Mouse (Mus musculus) lung, adult 2 months (tissue): ENCODE data around the gene Gm43064. TPM values are rescaled to one million over a fixed set of nuclear protein-coding genes. Genes with fewer than 3 reads are reported as not detected.

Source experiments
- DNase-seq: peaks from one replicate; pipeline ENCODE4 v3.0.0; 2022
- H3K4me1 ChIP-seq: fragments of 200-500 bp; 2 replicates; pipeline ENCODE4 v1.6.1; 2011; ENCODE audit warnings: low read length; ENCODE audit not compliant: control insufficient read depth, insufficient read depth
- H3K4me3 ChIP-seq: fragments of 200-500 bp; replicated peaks from 2 replicates; pipeline ENCODE3; 2011; ENCODE audit warnings: low read depth, mild to moderate bottlenecking, control low read depth, low read length; ENCODE audit errors: extremely low read depth
- CTCF ChIP-seq: fragments of 200-500 bp; IDR thresholded peaks from 2 replicates; pipeline ENCODE4 v1.5.1; 2011; ENCODE audit warnings: mild to moderate bottlenecking, low read length, control low read depth; ENCODE audit not compliant: insufficient read depth
- POLR2A ChIP-seq: fragments of 200-500 bp; IDR thresholded peaks from 2 replicates; pipeline ENCODE4 v1.6.1; 2011; ENCODE audit warnings: low read depth, mild to moderate bottlenecking, control low read depth, low read length, borderline replicate concordance; ENCODE audit errors: extremely low read depth
- WGBS: fragments of 180-500 bp; shearing (Covaris S2); methylation state at CpG from one replicate; pipeline ENCODE4 v1.1.7; 2018; 5-methylcytosine and 5-hydroxymethylcytosine counted together
- polyA plus RNA-seq: library from polyadenylated mRNA; depleted of rRNA; stranded (reverse); fragments of >200 nt; gene quantifications from 2 replicates; pipeline ENCODE4 v1.2.3, GENCODE M21; 2012; rRNA removed

Gene Gm43064
- polyA plus RNA-seq, 1 experiment: not detected

DNA sequence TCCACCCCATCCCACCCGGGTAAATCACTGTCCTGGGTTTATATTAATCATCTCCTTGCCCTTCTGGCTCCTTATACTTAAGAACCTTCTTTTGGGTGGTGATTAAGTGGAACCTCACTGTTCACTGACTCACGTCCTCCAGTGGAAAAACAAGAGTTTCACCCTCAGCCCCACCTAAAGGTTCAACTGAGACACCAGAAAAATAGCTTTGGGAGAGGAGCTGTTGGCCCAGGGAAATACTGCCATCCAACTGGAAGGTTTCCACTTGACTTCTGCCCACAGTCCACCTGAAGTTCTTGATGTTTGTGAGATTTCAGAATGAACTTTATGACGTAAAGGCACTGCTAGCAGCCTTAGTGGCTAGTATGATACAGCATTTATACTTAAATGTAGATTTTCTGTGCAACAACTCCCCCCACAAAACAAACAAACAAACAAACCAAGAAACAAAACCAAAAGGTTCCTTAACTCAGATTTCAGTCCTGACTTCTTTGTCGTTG is 53.4 kb downstream of the Gm43064 start:
- WGBS: 60% methylated on average over 4 of the region's 4 CpGs
- DNase-seq: no peak
- H3K4me3 ChIP-seq: no peak overlapping the region
- TF ChIP-seq CTCF: no peak
- no peak for TF ChIP-seq POLR2A
- no peaks in the 10 kb centered on the region; the same call in 1 of the 2 replicates for H3K4me1 ChIP-seq

DNA sequence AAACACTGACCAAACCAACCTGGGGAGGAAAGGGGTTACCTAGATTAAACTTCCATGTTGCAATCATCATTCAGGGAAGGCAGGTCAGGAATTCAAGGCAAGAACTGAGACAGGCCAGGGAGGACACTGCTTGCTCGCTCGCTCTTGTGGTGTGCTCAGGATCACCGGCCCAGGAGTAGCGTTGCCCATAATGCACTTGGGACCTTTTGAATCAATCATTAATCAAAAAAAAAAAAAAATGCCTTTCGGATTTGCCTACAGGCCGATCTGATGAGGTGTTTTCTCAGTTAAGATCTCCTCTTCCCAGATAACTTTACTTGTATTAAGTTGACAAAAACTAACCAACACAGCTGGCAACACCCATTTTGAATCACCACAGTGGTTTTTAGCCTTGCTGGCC is 54.8 kb downstream of the Gm43064 start:
- H3K4me1 ChIP-seq: no peaks in the 10 kb centered on the region; the same call in 1 of the 2 replicates
- H3K4me3 ChIP-seq: no peak overlapping the region
- 84% methylated on average over 6 of the region's 6 CpGs for WGBS
- no peak for DNase-seq
- TF ChIP-seq POLR2A: no peak
- TF ChIP-seq CTCF: no peak

DNA sequence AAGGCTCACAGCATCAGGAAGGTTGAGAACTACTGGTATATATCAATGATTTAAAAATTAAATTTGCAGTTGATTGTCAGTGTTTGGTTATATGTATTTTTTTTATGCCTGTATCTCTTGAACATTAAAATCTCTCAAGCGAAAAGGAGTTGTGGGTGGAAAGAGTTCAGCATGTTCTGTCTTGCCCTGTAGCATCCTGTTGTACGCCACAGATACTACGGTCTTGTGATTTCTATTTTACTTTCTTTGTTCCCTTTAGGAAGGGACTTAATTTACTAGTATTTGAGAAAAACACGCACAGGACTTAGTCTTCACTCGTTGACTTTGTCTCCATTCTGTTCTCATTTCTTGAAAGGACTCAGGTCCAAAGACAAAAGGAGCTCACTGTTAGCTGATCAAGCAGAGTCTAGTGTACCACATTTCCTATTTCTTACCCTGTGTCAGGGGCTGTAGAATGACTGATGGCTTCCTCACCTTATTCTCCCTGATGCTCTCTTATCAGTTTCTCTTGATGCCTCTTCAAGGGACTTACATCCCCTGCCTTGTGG is 58.1 kb downstream of the Gm43064 start:
- 75% methylated on average over 5 of the region's 5 CpGs for WGBS
- DNase-seq: no peak
- H3K4me3 ChIP-seq: no peak overlapping the region
- no peaks in the 10 kb centered on the region; the same call in 1 of the 2 replicates for H3K4me1 ChIP-seq
- TF ChIP-seq CTCF (no peak), POLR2A (no peak)

DNA sequence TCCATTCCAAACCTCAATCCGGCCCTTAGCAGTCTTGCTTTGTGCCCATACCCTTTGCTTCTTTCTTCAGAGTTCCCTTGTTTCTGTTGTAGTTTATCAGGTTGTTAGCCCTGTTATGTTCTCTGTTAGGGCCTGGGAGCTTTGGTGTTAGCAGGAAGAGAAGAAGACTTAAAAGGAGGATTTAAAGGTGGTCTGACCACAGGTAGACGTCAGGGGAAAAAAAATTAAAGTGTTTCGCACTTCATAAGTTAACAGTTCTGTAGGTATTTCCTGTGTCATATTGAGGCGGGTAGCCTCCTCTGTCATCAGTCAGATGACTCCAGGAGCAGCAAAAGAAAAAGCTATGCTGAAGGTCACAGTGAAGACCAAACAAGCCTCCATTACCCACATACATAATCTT is 58.6 kb downstream of the Gm43064 start:
- TF ChIP-seq CTCF: no peak
- no peak for TF ChIP-seq POLR2A
- no peak overlapping the region for H3K4me3 ChIP-seq
- 77% methylated on average over 4 of the region's 4 CpGs for WGBS
- no peak for DNase-seq
- no peaks in the 10 kb centered on the region; the same call in 1 of the 2 replicates for H3K4me1 ChIP-seq

DNA sequence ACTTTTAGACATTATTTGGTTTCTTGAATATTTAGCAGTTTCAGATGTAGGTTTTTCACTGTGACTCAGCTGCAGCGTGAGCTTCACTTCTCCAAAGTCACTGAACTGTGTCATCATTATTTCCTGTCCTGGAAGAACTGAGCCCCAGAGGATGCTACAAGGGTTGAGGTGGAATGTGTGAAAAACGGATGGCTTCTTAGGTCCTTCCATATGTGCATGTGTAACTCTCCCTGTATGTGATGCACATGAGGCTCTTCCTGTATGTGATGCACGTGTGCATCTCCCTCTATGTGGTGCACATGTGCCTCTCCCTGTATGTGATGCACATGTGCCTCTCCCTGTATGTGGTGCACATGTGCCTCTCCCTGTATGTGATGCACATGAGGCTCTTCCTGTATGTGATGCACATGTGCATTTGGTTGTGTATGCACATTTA is 63.3 kb downstream of the Gm43064 start:
- Histone ChIP-seq H3K4me1 (no peaks in the 10 kb centered on the region; the same call in 1 of the 2 replicates), H3K4me3 (no peak overlapping the region)
- TF ChIP-seq CTCF (no peak), POLR2A (no peak)
- WGBS: 50% methylated on average over 3 of the region's 3 CpGs
- no peak for DNase-seq

DNA sequence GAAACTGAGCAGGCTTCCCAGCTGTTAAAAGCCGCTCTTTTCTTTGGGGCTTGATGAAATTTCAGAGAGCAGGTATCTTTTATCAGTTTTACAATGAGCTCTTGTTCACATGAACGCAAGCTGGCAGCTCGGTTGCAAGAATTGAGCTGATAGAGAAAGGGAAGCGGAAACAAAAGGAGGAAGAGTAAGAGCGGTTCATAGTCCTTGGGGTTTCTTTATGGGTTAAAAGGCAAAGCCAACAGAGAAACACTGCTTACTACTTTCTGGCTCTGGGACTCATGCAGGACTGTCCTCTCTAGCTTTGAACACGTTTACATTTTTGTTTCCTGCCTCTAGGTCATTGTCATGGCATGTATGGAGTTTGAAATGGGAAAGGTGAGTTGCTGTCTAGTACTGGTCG is 65.0 kb downstream of the Gm43064 start:
- WGBS: 58% methylated on average over 7 of the region's 7 CpGs
- no peak for DNase-seq
- Histone ChIP-seq H3K4me3 (no peak overlapping the region), H3K4me1 (no peaks in the 10 kb centered on the region; the same call in 1 of the 2 replicates)
- no peak for TF ChIP-seq CTCF
- no peak for TF ChIP-seq POLR2A

DNA sequence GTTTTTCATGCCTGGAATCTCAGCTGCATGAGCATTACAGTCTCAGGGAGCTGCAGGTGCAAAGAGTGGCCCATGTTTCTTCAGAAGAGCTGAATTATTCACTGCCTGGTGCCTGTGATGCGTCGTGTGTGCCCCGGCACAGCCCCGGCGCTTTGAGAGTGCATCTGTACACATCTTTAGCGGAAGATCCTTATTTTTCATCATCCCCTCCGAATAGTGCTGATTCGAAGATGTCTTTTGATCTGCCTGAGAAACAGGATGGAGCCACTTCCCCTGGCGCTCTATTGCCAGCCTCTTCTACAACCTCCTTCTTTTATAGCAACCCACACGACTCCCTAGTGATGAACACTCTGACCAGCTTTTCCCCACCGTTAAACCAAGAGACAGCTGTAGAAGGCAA is 76.6 kb downstream of the Gm43064 start:
- no peak overlapping the region for H3K4me3 ChIP-seq
- no peak for DNase-seq
- 54% methylated on average over 11 of the region's 11 CpGs for WGBS
- no peaks in the 10 kb centered on the region for H3K4me1 ChIP-seq
- no peak for TF ChIP-seq CTCF
- no peak for TF ChIP-seq POLR2A

DNA sequence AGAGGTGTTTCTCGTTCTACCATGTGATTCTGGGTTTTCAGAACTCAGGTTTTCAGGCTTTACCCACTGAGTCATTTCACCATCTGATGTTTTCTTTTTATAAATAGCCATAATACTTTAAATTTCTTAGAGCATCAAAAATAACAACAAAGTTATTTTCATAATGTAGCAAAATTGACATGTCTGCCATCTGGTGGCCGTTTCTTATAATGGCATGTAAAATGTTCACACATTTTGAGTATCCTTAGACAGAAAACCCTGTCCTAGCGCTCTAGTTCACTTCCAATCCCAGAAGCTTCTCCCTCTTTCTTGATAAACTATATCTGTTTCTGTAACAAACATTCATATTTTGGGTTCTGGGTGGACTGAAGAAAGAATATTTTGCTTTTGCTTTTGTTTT is 78.2 kb downstream of the Gm43064 start:
- Histone ChIP-seq H3K4me3 (no peak overlapping the region), H3K4me1 (no peaks in the 10 kb centered on the region)
- DNase-seq: no peak
- 17% methylated on average over 3 of the region's 3 CpGs for WGBS
- TF ChIP-seq CTCF (peak; percentile 30; the same call in 1 of the 2 replicates), POLR2A (no peak)

Other genes with a start within 250 kb of the Gm43064 start
- gene Syt6, start 234.3 kb upstream of the Gm43064 start, polyA plus RNA-seq: 0.63 and 1.1 TPM in 2 replicates
- gene Atg4a-ps, start 163.5 kb upstream of the Gm43064 start, polyA plus RNA-seq: not detected in 2 replicates
- gene Olfml3, start 71.6 kb upstream of the Gm43064 start, polyA plus RNA-seq: 56.3 and 80.9 TPM in 2 replicates
- gene Gm10964, start 70.2 kb upstream of the Gm43064 start, polyA plus RNA-seq: not detected in 2 replicates
- gene Hipk1, start 18.0 kb upstream of the Gm43064 start, polyA plus RNA-seq: 105 and 143 TPM in 2 replicates
- 13.5 and 14.0 TPM in 2 replicates for gene Dclre1b, start 129 bp upstream of the Gm43064 start, polyA plus RNA-seq
- 8.2 and 12.1 TPM in 2 replicates for gene Ap4b1, start 53 bp upstream of the Gm43064 start, polyA plus RNA-seq
- gene Bcl2l15, start 23.0 kb downstream of the Gm43064 start, polyA plus RNA-seq: not detected in 2 replicates
- gene Ptpn22, start 50.2 kb downstream of the Gm43064 start, polyA plus RNA-seq: 2.5 and 2.7 TPM in 2 replicates
- gene Rsbn1, start 104.5 kb downstream of the Gm43064 start, polyA plus RNA-seq: 4.3 and 4.9 TPM in 2 replicates
- gene Phtf1, start 158.5 kb downstream of the Gm43064 start, polyA plus RNA-seq: 7.8 and 8.4 TPM in 2 replicates